Mouse (Mus musculus): Measurements from ENCODE around the gene Sgcd.

- no peak for TF ChIP-seq CTCF (IDR thresholded peaks at IDR 0.05; ENCODE audit: insufficient read depth, low read depth, low read length)
- no peak for TF ChIP-seq POLR2A (IDR thresholded peaks at IDR 0.05; ENCODE audit: insufficient read depth, low read depth, low read length)
Observed at GRCm38 (mm10) chr11:47695611-47696010, 293.2 kb downstream of the Sgcd start.

Data from olfactory bulb, adult 2 months (tissue).